Mouse (Mus musculus): ENCODE data around the gene Morf4l1. TPM values are rescaled to one million over a fixed set of nuclear protein-coding genes. Genes with fewer than 3 reads are reported as not detected.

Gene Morf4l1
- 100 to 1,000 TPM; 189 to 208 TPM for total RNA-seq (2021)
- long read RNA-seq, experiment 1, transcript Morf4l1-202 (12 exons, 1,824 nt) = major isoform, 49 of 86 reads
- long read RNA-seq, experiment 1, partial matches to known transcripts = 32 of 86 reads
- long read RNA-seq, experiment 1, other reads (novel, unspliced or antisense) = 3 of 86 reads
- long read RNA-seq, experiment 2, transcript Morf4l1-202 (12 exons, 1,824 nt) = major isoform, 58 of 93 reads
- long read RNA-seq, experiment 2, transcript Morf4l1-201 (13 exons, 1,882 nt) = minor isoform, 9 of 93 reads
- long read RNA-seq, experiment 2, partial matches to known transcripts = 24 of 93 reads
- long read RNA-seq, experiment 2, other reads (novel, unspliced or antisense) = 2 of 93 reads

DNA sequence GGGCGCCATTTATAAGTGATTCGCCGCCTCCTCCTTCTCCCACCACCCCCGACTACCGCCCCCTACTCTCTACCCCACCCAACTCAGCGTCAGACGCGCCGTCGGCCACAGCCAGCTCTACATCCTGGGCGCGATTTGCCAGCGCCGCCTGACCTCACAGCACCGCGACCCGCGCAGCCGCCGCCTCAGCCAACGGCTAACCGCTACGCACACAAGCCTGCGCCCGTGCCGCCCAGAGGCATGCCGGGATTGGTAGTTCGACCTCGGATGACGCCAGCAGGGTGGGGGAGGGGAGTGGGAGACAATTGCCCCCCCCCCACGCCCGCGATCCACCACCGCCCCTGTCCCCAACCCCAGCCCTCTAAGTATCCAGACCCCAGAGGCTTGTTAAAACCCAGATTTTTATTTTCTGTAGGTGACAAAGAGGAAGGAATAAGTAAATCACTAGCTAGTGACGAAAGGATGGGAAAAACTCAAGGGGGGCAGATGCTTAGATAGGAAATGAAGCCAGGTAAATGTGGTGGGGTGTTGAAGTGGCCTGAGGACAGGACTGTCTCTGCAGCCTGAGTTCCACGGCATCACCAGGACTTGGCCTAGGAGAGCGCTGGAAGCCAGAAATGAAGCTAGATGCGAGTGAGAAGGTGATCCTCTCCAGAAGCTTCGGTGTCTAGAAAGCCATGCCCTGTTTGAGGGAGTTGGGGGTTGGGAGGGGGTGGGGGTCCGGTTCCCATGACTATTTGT, at the start of gene Morf4l1:
Morf4l1 (minus strand) TSS at position 208 of the 741 bp plus-strand sequence.
- peak; percentile 99 for DNase-seq
- peak within 1 kb of the TSS; percentile 98 for H3K27ac ChIP-seq
- H3K4me3 ChIP-seq = peak within 1 kb of the TSS; percentile 93
- intact Hi-C loops (cut with DNase I) = no loop called here
- no peak; the same call in 1 of the 2 replicates for TF ChIP-seq CTCF (IDR thresholded peaks at IDR 0.05)

DNA sequence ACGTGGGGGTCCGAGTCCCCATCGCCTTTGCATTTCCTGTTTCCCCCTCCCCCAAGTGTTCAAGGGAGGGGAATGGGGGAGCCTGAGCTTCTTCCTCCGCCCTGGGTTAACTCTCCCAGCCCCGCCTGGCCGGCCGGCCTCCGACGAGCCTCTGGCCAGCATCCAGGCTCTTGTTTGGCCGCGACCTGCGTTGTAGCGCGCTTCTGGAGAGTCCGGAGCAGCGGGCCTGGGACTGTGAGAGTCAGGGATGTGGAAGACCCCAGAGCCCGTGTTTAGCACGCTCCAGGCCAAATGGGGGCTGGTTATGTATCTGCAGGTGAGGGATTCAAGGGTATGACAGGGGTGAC, 49.1 kb upstream of the Morf4l1 start:
- peak; percentile 52 for DNase-seq
- intact Hi-C loops (cut with DNase I) = no loop called here
- H3K27ac ChIP-seq = peak overlapping the region; percentile 72
- H3K4me3 ChIP-seq = peak overlapping the region; percentile 90
- no peak for TF ChIP-seq CTCF (IDR thresholded peaks at IDR 0.05)

DNA sequence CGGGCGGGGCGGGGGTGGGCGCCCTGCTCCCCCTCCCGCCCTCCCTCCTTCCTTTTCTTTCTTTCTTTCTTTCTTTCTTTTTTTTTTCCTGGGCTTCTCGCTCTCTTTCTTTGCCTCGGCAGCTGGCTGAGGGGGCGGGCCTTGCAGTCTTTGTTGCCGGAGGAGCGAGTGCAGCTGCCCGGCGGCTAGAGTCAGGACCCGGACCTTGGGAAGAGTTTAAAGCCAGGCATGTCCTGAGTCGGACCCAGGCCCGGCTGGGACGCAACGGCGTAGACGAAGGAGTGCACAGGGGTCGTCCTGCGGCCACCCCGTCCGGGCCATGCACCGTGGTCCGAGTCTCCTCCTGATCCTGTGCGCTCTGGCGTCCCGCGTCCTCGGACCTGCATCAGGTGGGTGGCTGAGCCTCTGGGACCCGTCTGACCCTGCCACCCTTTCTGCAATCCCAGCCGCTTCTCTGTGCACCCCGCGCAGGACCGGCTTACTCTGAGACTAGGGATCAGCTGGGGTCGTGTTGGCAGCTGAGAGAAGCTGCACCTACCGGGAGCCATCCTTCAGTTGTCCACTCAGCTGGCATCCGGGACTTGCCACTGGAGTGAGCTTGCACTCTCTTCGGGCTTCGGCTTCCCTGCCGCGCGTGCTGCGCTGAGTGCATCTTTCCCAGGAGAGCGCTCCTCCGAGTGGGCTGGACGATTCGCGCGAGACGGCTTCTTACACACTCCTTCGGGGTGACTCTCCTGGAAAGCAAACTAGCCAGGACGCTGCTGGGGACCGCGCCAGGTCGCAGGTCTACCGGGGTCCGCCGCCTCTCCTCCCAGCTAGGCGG, 48.6 kb upstream of the Morf4l1 start, which contains the start of gene Adamts7:
Adamts7 (plus strand) TSS at position 144 of the 823 bp plus-strand sequence.
- TF ChIP-seq CTCF (IDR thresholded peaks at IDR 0.05) = no peak
- Histone ChIP-seq H3K27ac (peak within 1 kb of the TSS; percentile 72), H3K4me3 (peak within 1 kb of the TSS; percentile 90)
- intact Hi-C loops (cut with DNase I) = no loop called here
- DNase-seq = peak; percentile 53

GRCm38 (mm10) chr9:90162243-90162925, 47.8 kb upstream of the Morf4l1 start:
- intact Hi-C loops (cut with DNase I) = no loop called here
- TF ChIP-seq CTCF (IDR thresholded peaks at IDR 0.05) = peak; percentile 74
- Histone ChIP-seq H3K27ac (peak overlapping the region; percentile 61; the same call in 1 of the 2 replicates), H3K4me3 (peak overlapping the region; percentile 90)
- DNase-seq = peak; percentile 81

DNA sequence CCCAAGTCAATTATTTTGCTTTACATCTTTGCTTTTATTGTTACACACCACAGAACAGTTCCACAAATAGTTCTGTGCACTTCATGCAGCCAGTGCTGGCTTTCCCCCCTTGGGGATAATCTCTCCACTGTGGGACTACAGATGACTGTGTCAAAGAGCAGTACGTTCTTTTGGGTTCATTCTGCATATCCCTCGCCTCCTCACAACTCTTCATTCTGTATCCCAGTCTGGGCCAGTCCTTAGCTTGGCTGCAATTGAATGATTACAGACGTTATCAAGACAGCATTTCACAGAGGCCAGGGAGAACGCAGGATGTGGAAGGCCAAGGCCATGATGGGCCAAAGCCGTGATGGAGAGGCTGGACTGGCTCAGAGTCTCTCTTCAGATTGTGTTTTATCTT, 32.3 kb upstream of the Morf4l1 start:
- intact Hi-C loops (cut with DNase I) = no loop called here
- TF ChIP-seq CTCF (IDR thresholded peaks at IDR 0.05) = no peak
- Histone ChIP-seq H3K27ac (no peak overlapping the region), H3K4me3 (no peak overlapping the region)
- no peak for DNase-seq

GRCm38 (mm10) chr9:90145788-90146187, 31.2 kb upstream of the Morf4l1 start:
- H3K4me3 ChIP-seq = no peak overlapping the region

GRCm38 (mm10) chr9:90136678-90136965, 22.0 kb upstream of the Morf4l1 start:
- no peak for DNase-seq
- intact Hi-C loops (cut with DNase I) = no loop called here

More at GRCm38 (mm10) chr9:90145788-90146187, 31.2 kb upstream of the Morf4l1 start:
- intact Hi-C loops (cut with DNase I) = no loop called here
- TF ChIP-seq CTCF (IDR thresholded peaks at IDR 0.05) = no peak
- peak; percentile 67 for DNase-seq
- peak overlapping the region; percentile 21; the same call in 1 of the 2 replicates for H3K27ac ChIP-seq

DNA sequence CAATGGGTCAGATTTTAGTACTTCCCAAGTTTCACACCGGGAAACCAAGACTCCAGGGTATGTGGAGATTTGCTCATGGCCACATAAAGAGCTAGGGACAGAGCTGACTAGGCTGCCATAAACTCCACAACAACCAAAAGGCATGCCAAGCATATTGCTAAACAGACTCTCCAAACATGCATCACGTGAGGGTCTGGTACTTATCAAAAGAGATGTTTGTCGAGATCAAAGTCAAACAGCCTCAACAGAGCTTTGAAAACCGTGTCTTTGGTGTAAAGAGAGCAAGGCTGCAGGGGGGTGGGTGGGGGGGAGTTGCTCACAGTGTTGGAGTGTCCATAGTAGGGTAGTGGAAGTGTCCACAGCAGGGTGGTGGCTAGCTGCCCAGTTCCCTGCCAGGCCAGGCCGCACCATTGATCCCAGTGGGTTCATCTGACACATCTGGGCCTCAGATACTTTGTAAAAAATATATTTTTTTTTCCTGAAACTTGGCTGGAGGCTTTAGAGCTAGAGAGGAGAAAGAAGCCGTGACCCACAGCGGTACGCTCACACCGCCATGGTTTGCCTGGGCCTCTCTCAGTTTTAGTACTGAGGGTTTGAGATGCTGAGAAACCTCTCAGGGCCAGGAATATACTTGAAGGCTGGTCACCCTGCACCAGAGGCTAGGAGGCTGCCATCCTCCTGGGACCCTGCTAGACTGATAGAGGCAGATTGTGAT, 21.5 kb upstream of the Morf4l1 start:
- Histone ChIP-seq H3K27ac (no peak overlapping the region), H3K4me3 (no peak overlapping the region)
- no peak for TF ChIP-seq CTCF (IDR thresholded peaks at IDR 0.05)
- intact Hi-C loops (cut with DNase I) = no loop called here
- DNase-seq = no peak

More at GRCm38 (mm10) chr9:90136678-90136965, 22.0 kb upstream of the Morf4l1 start:
- TF ChIP-seq CTCF (IDR thresholded peaks at IDR 0.05) = no peak
- no peak overlapping the region for H3K27ac ChIP-seq
- H3K4me3 ChIP-seq = no peak overlapping the region

DNA sequence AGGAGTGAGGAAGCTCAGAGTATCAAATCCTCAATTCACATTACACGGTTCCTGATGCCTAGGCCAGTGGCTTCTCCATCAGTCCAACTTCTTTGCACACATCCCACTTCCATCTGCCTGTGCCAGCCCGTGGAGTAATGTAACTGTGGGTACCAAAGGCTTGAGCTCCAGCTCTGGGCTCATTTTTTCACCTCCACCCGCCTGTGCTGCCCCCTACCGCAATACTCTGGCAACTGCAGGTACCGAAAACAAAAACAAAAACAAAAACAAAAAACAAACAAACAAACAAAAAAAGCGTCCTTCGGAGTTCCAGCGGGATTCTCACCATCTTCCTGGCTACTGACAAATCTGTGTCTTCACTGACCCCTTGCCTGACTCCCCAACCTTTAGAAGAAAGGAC, 20.9 kb upstream of the Morf4l1 start:
- TF ChIP-seq CTCF (IDR thresholded peaks at IDR 0.05) = peak; percentile 34; the same call in 1 of the 2 replicates
- Histone ChIP-seq H3K4me3 (no peak overlapping the region), H3K27ac (no peak overlapping the region)
- intact Hi-C loops (cut with DNase I) = no loop called here
- no peak for DNase-seq

GRCm38 (mm10) chr9:90133562-90134355, 19.2 kb upstream of the Morf4l1 start:
- no peak for TF ChIP-seq CTCF (IDR thresholded peaks at IDR 0.05)
- no peak for DNase-seq
- intact Hi-C loops (cut with DNase I) = no loop called here
- Histone ChIP-seq H3K4me3 (no peak overlapping the region), H3K27ac (no peak overlapping the region)
